In genomic region chr11:26593061-26594059, GRCm38 (mm10) we compare ENCODE assay signal across 8 mouse cellular contexts. TPM values are rescaled to one million over a fixed set of nuclear protein-coding genes. Genes with fewer than 3 reads are reported as not detected.
DNase-seq lines count a peak whose midpoint lies in the region; ATAC-seq lines count a peak whose summit lies in the region.

Gene Gm6899, plus strand, starts transcription at chr11:26593241.
Gene Vrk2, minus strand, starts transcription at chr11:26593999.

- peaks cover 5% of the 10 kb centered on the region; the same call in 1 of the 2 replicates for H3K4me1 ChIP-seq in hindbrain, embryonic 12.5 days

- peak; percentile 85 for DNase-seq in R1 (ENCODE audit: low read depth, low spot score)
- DNase-seq in cerebellum, adult 9-10 months, result peak; percentile 2
- peak; percentile 77 for DNase-seq in forelimb bud, embryonic 11.5 days (ENCODE audit: low read depth, low spot score)
- peak; percentile 27 to 40 for DNase-seq in layer of hippocampus, postnatal 25 days (ENCODE audit: extremely low spot score in 1 of 2, low spot score in 1 of 2)
- peak; percentile 43 for DNase-seq in right cerebral cortex, postnatal 14 days
- peak; percentile 75 to 86 for DNase-seq in urinary bladder, postnatal 36 days (ENCODE audit: low spot score in 2 of 2)

- under 1% methylated on average over 59 of the region's 60 CpGs for WGBS in hindbrain, embryonic 12.5 days

- H3K36me3 ChIP-seq in hindbrain, embryonic 12.5 days, result no peaks in the 10 kb centered on the region

- peak within 1 kb of the TSS; percentile 64 for H3K27ac ChIP-seq in hindbrain, embryonic 12.5 days

- no peaks in the 10 kb centered on the region for H3K27me3 ChIP-seq in hindbrain, embryonic 12.5 days

- no peaks in the 10 kb centered on the region for H3K9me3 ChIP-seq in hindbrain, embryonic 12.5 days (replicated peaks)

- H3K9ac ChIP-seq in hindbrain, embryonic 12.5 days, result peak within 1 kb of the TSS; percentile 73

- H3K4me3 ChIP-seq in hindbrain, embryonic 12.5 days, result peak within 1 kb of the TSS; percentile 72

- ATAC-seq in hindbrain, embryonic 12.5 days (ENCODE audit: low FRiP score), result peak; percentile 98
- peak; percentile 92 for ATAC-seq in megakaryocyte progenitor cell, adult 5-6 weeks (replicated peaks; ENCODE audit: poor library complexity)

- peak within 1 kb of the TSS; percentile 84 for H3K4me2 ChIP-seq in hindbrain, embryonic 12.5 days (replicated peaks)

RNA-seq across cellular contexts. Expression of gene Gm6899, which starts in this region (rescaled TPM):
- polyA plus RNA-seq in hindbrain, embryonic 12.5 days (2016; fragmentation: Nextera tagmentation; extraction: Ambion mirVana), result not detected in 2 replicates
- total RNA-seq in layer of hippocampus, postnatal 25 days (2021), result not detected
- not detected in 2 replicates for total RNA-seq in megakaryocyte progenitor cell, adult 5-6 weeks (2015)
- total RNA-seq in megakaryocyte progenitor cell, adult 5-6 weeks (2017), result not detected in 2 replicates

RNA-seq across cellular contexts. Expression of gene Vrk2, which starts in this region (rescaled TPM):
- polyA plus RNA-seq in hindbrain, embryonic 12.5 days (2016; fragmentation: Nextera tagmentation; extraction: Ambion mirVana), result 11.1 and 15.4 TPM in 2 replicates
- 1 to 10 TPM; 2.4 to 4.4 TPM for total RNA-seq in layer of hippocampus, postnatal 25 days (2021)
- total RNA-seq in megakaryocyte progenitor cell, adult 5-6 weeks (2015), result 43.1 and 45.1 TPM in 2 replicates
- 39.1 and 45.4 TPM in 2 replicates for total RNA-seq in megakaryocyte progenitor cell, adult 5-6 weeks (2017)

Comparison
In these comparisons a context has a peak if more than half of its experiments do, and no peak if none do; other contexts are left out.
1. Peak in every context shown above with its lines: DNase-seq, ATAC-seq, H3K4me3 ChIP-seq and H3K27ac ChIP-seq.
2. RNA of gene Vrk2 (total RNA-seq): 39.1 to 45.4 TPM in megakaryocyte progenitor cell, adult 5-6 weeks; 2.4 to 4.4 TPM in layer of hippocampus, postnatal 25 days; every median in the first group is over 4 times any median in the second.
3. DNase-seq: peak in every context shown above with its lines; median percentile 85 in R1; 80 in urinary bladder, postnatal 36 days; 77 in forelimb bud, embryonic 11.5 days; 43 in right cerebral cortex, postnatal 14 days; 34 in layer of hippocampus, postnatal 25 days; 2 in cerebellum, adult 9-10 months.